Mouse (Mus musculus): ENCODE data around the gene Chrm3. TPM values are rescaled to one million over a fixed set of nuclear protein-coding genes. Genes with fewer than 3 reads are reported as not detected.

The Chrm3 gene
- 1.4 and 2.4 TPM in 2 replicates for polyA plus RNA-seq (2012; rRNA removed; ENCODE audit: low replicate concordance)

DNA sequence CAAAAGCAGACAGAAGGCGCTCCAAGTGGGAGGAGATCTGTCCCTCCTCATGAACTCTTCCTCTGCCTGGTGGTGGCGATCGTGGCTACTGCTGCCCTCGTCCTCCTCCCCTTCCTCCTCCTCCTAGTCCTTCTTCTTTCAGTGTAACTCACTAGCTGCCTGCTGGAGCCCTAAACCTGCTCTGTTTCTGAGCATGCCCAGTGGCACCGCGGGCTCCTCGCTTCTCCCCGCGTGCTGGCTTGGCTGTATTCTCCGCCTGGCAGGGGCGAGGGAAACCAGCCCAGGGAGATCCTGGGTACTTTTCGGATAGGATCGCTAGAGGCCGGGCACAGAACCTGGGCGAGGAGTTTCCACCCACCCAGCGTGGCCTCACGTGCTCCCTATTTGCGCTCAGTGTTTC, at the start of gene Chrm3:
Gene Chrm3, minus strand, starts transcription at position 71 of the 400 bp plus-strand sequence.

Data from duodenum, adult 2 months (tissue).